Mouse (Mus musculus): ENCODE measurements around the gene Meis2. TPM values are rescaled to one million over a fixed set of nuclear protein-coding genes. Genes with fewer than 3 reads are reported as not detected.

Meis2 gene
- total and polyA plus RNA-seq, 3 experiments: 3.1 to 9.8 TPM; not detected in 1

- no peak overlapping the region for H3K27ac ChIP-seq (ENCODE audit: control insufficient read depth, low read depth, low read length)
- H3K4me3 ChIP-seq (ENCODE audit: control insufficient read depth in 1 of 2, insufficient read depth in 1 of 2, low read depth in 2 of 2, low read length in 2 of 2): no peak overlapping the region
- H3K27me3 ChIP-seq (ENCODE audit: control insufficient read depth in 1 of 2, insufficient read depth in 2 of 2, low read length in 2 of 2): no peaks in the 10 kb centered on the region
- no peak for DNase-seq (ENCODE audit: low read depth, low spot score)
- H3K36me3 ChIP-seq (ENCODE audit: control insufficient read depth in 1 of 2, insufficient read depth in 2 of 2, low read length in 2 of 2): peaks cover 0 to 3% of the 10 kb centered on the region in 2 experiments; a peak in 2 of 4 replicates
- no peak overlapping the region for H3K9ac ChIP-seq (ENCODE audit: control insufficient read depth, low read depth, low read length, poor library complexity, severe bottlenecking)
- no peak for TF ChIP-seq NRF1 (IDR thresholded peaks at IDR 0.05; ENCODE audit: insufficient read depth, low read depth, low read length, poor library complexity, severe bottlenecking)
- no peak for TF ChIP-seq USF1 (IDR thresholded peaks at IDR 0.05; ENCODE audit: low read depth, low read length)
- TF ChIP-seq HCFC1 (IDR thresholded peaks at IDR 0.05; ENCODE audit: low read depth, low read length): no peak
- no peak for TF ChIP-seq BHLHE40 (IDR thresholded peaks at IDR 0.05; ENCODE audit: borderline replicate concordance, low read depth, low read length)
- no peak for TF ChIP-seq GABPA (IDR thresholded peaks at IDR 0.05; ENCODE audit: low read depth, low read length)
- no peak for TF ChIP-seq MYB (IDR thresholded peaks at IDR 0.05; ENCODE audit: low read depth, low read length)
- TF ChIP-seq CHD1 (IDR thresholded peaks at IDR 0.05; ENCODE audit: low read depth, low read length): no peak
- no peak for TF ChIP-seq TBP (IDR thresholded peaks at IDR 0.05; ENCODE audit: low read depth, low read length)
- TF ChIP-seq E2F4 (IDR thresholded peaks at IDR 0.05; ENCODE audit: borderline replicate concordance, low read depth, low read length): no peak
- no peak for TF ChIP-seq EP300 (IDR thresholded peaks at IDR 0.05; ENCODE audit: low read depth in 1 of 2, low read length in 2 of 2)
- TF ChIP-seq UBTF (IDR thresholded peaks at IDR 0.05; ENCODE audit: borderline replicate concordance, insufficient read depth, low read depth, low read length): no peak
- TF ChIP-seq KAT2A (conservative IDR thresholded peaks at IDR 0.05; ENCODE audit: low read depth, low read length): no peak
- no peak for TF ChIP-seq MAFK (IDR thresholded peaks at IDR 0.05; ENCODE audit: borderline replicate concordance, low read depth, low read length)
- TF ChIP-seq NELFE (IDR thresholded peaks at IDR 0.05; ENCODE audit: low read depth, low read length): no peak
- no peak for TF ChIP-seq GATA1 (IDR thresholded peaks at IDR 0.05; ENCODE audit: low read depth, low read length)
- no peak for TF ChIP-seq TCF12 (IDR thresholded peaks at IDR 0.05; ENCODE audit: low read depth, low read length)
- TF ChIP-seq MXI1 (IDR thresholded peaks at IDR 0.05; ENCODE audit: low read depth, low read length): no peak
- TF ChIP-seq ZKSCAN1 (IDR thresholded peaks at IDR 0.05; ENCODE audit: low read depth, low read length): no peak
- no peaks in the 10 kb centered on the region for H3K79me2 ChIP-seq (ENCODE audit: control insufficient read depth, insufficient read depth, low read length, poor library complexity)
- peaks cover 0 to 2% of the 10 kb centered on the region in 2 experiments; a peak in 1 of 4 replicates for H3K4me1 ChIP-seq (ENCODE audit: control insufficient read depth in 1 of 2, insufficient read depth in 2 of 2, low read length in 2 of 2)
- no peaks in the 10 kb centered on the region for H3K9me3 ChIP-seq (replicated peaks; ENCODE audit: insufficient read depth, low read length)
Measured at GRCm38 (mm10) chr2:116075902-116076301, 10.3 kb upstream of the Meis2 start.

GRCm38 (mm10) chr2:116075477-116075876, 9.8 kb upstream of the Meis2 start:
- no peak overlapping the region for H3K4me3 ChIP-seq (ENCODE audit: control insufficient read depth in 1 of 2, insufficient read depth in 1 of 2, low read depth in 2 of 2, low read length in 2 of 2)
- no peaks in the 10 kb centered on the region for H3K9me3 ChIP-seq (replicated peaks; ENCODE audit: insufficient read depth, low read length)
- H3K79me2 ChIP-seq (ENCODE audit: control insufficient read depth, insufficient read depth, low read length, poor library complexity): no peaks in the 10 kb centered on the region
- no peak overlapping the region for H3K9ac ChIP-seq (ENCODE audit: control insufficient read depth, low read depth, low read length, poor library complexity, severe bottlenecking)
- no peak overlapping the region for H3K27ac ChIP-seq (ENCODE audit: control insufficient read depth, low read depth, low read length)
- no peaks in the 10 kb centered on the region for H3K27me3 ChIP-seq (ENCODE audit: control insufficient read depth in 1 of 2, insufficient read depth in 2 of 2, low read length in 2 of 2)
- peaks cover 0 to 4% of the 10 kb centered on the region in 2 experiments; a peak in 1 of 4 replicates for H3K4me1 ChIP-seq (ENCODE audit: control insufficient read depth in 1 of 2, insufficient read depth in 2 of 2, low read length in 2 of 2)
- no peak for DNase-seq (ENCODE audit: low read depth, low spot score)
- TF ChIP-seq GABPA (IDR thresholded peaks at IDR 0.05; ENCODE audit: low read depth, low read length) (no peak), POLR2A (IDR thresholded peaks at IDR 0.05; ENCODE audit: control insufficient read depth in 1 of 2, insufficient read depth in 1 of 2, low read depth in 1 of 2, low read length in 2 of 2, poor library complexity in 1 of 2) (no peak), MEF2A (IDR thresholded peaks at IDR 0.05; ENCODE audit: extremely low read depth, insufficient replicate concordance, low read depth, low read length, poor library complexity, severe bottlenecking) (no peak), CHD2 (IDR thresholded peaks at IDR 0.05; ENCODE audit: low read length) (no peak), MYC (IDR thresholded peaks at IDR 0.05; ENCODE audit: low read depth, low read length) (no peak)
- peaks cover 0 to 3% of the 10 kb centered on the region in 2 experiments; a peak in 2 of 4 replicates for H3K36me3 ChIP-seq (ENCODE audit: control insufficient read depth in 1 of 2, insufficient read depth in 2 of 2, low read length in 2 of 2)

Data from MEL (cell line).